Mouse (Mus musculus): ENCODE results near the gene Tspan14.

Tspan14 gene

DNA sequence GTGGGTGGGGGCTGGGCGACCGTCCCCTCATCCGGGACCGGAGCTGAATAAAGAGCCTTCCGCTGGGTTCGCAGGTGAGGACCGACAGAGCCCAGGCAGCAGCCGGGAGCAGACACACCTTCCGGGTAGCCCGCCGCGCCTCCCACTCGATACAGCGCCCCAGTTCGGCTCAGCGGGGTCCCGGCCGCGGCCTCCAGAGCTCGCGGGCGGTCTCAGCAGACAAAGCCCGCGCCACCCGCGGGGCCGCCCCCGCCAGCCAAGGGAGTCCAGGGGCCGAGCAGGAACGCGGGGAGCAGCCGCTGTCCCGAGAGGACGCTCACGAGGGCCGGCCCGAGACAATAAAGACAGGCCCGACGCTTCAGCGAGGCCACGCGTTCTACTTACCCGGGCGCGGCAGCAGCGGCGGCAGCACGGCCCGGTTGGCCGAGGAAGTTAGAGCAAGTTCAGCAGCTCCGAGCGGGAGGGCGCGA lies at the start of gene Tspan14:
TSS of gene Tspan14 (minus strand) at position 416 of the 470 bp plus-strand sequence.
- peak; percentile 69 to 73 for DNase-seq (ENCODE audit: low spot score in 2 of 2)

DNA sequence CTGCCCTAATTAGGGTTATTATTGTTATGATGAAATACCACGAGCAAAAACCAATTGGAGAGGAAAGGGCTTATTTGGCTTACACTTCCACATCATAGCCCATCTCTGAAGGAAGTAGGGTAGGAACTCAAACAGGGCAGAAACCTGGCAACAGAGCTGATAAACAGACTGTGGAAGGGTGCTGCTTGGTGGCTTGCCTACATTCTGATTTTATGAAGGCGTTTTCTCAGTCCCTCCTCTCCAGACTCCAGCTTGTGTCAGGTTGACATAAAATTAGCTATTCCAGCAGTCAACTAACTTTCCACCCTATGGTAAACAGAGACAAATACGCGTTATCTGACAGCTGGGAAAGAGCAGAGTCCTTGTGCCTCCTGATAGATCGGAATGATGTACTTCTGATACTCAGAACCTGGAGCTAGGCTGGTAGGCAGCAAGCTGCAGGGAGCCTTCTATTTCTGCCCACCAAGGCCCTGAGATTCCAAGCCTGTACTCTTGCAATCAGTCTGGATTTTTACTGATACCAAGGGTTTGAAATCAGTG lies 48.2 kb upstream of the Tspan14 start:
- DNase-seq (ENCODE audit: low spot score in 2 of 2) = no peak

GRCm38 (mm10) chr14:41013630-41014613 lies 47.3 kb upstream of the Tspan14 start, which contains the start of gene Fam213a:
TSS of gene Fam213a (minus strand) at chr14:41013788.
- peak; percentile 78 to 82 for DNase-seq (ENCODE audit: low spot score in 2 of 2)

DNA sequence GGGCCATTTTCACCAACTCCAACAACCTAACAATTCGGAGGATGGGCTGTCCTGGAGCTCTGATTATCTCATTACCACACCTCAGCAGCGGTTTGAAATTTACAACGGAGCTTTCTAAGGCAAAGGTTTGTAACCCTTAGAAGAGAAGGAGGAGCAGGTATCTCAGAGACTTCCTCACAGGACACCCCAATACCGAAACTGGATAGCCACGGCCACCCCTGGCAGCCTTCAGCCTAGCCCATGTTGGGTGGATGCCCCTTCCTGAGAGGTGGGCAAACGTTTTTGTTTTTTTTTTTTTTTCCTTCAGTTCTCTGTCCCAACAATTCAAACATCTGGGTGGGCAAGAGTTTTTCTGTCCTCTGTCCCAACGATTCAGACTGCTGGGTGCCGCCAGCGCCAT lies 46.5 kb upstream of the Tspan14 start:
- no peak for DNase-seq (ENCODE audit: low spot score in 2 of 2)

- no peak for DNase-seq (ENCODE audit: low spot score in 2 of 2)
Measured at GRCm38 (mm10) chr14:41011916-41012315, 45.3 kb upstream of the Tspan14 start.

GRCm38 (mm10) chr14:41008138-41008537 lies 41.5 kb upstream of the Tspan14 start:
- DNase-seq (ENCODE audit: low spot score in 2 of 2) = no peak

- DNase-seq (ENCODE audit: low spot score in 2 of 2) = no peak
Measured at GRCm38 (mm10) chr14:41007641-41008040, 41.0 kb upstream of the Tspan14 start.

- no peak for DNase-seq (ENCODE audit: low spot score in 2 of 2)
Measured at GRCm38 (mm10) chr14:41006899-41007298, 40.3 kb upstream of the Tspan14 start.

- DNase-seq (ENCODE audit: low spot score in 2 of 2) = no peak
Measured at GRCm38 (mm10) chr14:41006263-41006662, 39.7 kb upstream of the Tspan14 start.

GRCm38 (mm10) chr14:41005716-41006115 lies 39.1 kb upstream of the Tspan14 start:
- DNase-seq (ENCODE audit: low spot score in 2 of 2) = no peak

DNA sequence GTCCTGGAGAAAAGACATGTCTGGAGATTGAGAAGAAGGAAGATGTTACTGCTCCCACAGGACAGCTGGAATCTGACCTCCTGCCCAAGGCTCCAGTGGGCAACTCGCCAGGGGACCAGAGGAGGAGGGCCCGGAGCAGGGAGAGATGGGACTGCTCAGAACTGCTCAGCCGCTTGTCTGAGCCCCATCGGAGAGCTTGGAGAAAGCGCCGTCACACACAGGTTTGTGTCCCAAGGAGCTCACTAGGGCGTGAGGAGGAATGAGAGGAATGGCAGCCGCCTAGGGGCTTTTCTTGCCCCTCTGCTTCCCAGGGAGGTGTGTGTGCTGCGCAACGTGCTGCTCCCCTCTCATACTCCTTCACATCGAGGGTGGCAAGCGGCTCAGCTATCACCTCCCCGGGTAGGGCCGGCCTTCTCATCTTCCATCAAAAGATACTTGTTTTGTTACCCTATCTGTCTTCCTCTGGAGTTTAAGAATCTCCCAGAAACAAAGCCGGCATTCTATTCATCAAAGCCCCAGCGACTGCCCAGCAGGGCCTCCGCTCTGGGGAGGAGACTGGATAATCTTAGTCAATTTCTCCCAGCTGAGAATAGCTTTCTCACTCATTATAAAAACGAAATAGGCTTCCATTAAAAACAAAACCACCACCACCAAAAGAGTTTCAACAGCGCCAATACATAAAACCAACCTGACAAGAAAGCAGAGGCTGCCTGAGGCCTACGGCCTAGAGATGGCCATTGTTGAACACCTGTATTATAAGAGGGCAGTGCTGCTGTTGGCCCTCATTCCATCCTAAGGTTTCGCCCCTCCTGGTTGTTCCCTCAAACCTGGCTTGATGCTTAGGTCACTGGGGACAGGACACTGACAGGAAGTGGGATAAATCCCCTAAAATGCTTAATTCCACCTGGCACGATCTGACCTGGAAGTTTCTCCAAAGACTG lies 37.9 kb upstream of the Tspan14 start:
- DNase-seq (ENCODE audit: low spot score in 2 of 2) = no peak

DNA sequence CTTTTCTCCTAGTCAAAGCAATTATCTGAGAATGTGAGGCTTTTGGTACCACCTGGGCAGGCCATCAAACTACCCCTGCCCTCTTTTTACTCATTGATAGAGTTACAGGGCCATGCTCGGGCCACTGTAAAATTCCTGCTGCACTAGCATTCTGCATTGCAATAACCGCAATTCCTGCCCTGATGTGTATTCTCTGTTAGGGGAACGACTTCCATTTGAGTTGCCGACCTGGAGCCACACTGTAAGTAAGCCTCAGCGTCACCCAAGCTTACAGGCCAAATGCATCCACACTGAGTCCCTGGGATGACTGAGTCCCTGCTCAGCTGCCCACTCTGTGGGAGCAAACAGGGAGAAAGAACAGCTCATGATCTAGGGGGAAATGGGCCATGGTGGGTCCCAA lies 35.0 kb upstream of the Tspan14 start:
- DNase-seq (ENCODE audit: low spot score in 2 of 2) = no peak

DNA sequence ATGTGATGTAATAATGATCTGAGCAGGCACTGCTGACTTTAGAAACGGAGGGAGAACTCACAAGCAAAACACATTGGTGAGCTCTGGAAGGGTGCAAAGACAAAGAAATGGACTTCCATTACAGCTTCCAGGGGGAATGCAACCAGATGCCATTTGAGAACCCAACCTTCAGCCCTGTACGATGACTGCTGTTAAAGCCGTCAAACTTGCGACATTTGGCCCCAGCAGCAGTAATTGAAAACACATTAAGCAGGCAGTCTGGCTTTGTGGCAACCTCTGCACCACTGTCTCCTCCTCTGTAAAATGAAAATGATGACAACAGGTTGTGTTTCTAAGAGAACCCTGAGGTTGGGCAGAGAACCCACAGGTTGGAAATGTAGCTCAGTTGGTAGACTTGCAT lies 34.2 kb upstream of the Tspan14 start:
- DNase-seq (ENCODE audit: low spot score in 2 of 2) = no peak

DNA sequence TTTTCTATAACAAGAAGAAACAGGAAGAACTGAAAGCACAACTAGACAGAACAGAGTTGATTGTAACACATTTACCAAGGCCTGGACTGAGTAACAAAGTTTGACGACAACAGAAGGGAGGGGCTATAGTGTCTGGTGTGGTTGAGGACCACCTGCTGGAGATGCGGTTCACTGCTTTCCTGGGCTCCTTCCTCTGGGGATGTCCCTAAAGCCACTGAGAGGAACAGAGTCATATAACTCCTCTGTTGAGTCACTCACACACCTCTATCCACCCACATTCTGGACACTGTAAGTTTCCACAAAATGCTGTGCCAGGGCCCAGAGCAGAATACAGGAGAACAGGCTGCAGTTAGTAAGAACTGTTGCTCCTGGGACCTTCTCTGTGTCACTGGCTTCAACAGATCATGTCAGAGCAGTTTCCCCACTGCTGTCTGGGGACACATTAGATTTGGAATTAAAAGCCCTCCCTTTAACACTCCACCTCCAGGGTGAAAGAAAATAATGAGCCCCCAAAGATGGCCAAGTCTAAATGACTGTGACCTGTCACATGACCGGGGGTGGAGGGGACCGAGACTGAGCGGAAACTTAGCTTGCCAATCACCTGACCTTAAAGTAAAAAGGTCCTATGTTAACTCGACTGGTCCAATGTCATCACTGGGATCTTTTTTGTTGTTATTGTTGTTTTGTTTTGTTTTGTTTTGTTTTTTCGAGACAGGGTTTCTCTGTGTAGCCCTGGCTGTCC lies 33.5 kb upstream of the Tspan14 start:
- no peak for DNase-seq (ENCODE audit: low spot score in 2 of 2)

DNA sequence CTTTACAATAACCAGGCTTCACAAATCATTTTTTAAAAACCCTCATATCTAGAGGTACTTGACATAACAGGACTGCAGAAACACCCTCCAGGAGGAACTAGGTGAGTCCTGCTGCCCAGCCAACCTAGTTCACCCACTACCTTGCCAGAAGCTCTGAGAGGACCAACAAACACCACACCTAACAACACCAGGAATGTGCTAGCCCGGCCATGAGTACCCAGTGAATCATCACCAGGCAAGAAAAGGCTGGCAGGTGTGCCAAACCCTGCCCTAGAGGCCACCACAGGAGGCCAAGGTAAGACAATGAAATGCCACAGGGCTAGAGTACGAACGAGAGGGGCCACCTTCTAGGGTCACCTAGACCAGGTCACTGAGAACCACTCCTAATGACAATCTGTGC lies 29.6 kb upstream of the Tspan14 start:
- DNase-seq (ENCODE audit: low spot score in 2 of 2) = no peak

DNA sequence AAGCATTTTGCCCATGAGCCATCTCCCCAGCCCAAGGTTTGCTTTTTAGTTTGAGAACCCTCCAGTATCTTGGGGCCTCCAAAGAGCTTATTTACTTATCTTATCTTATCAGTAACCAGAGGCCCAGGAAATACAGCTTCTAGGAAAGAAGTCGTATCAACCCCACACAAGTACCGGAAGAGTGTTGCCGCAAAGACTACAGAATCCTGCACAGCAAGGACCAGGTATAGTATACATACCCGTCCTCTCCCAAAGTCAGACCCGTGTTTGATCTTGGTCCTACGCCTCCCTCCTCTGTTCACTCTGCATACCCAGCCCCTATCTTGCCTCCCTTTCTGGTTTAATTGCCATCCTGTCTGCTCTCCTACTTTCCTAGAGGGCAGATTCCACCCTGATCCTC lies 25.9 kb upstream of the Tspan14 start:
- no peak for DNase-seq (ENCODE audit: low spot score in 2 of 2)

- DNase-seq (ENCODE audit: low spot score in 2 of 2) = no peak
Measured at GRCm38 (mm10) chr14:40988780-40989179, 22.2 kb upstream of the Tspan14 start.

- no peak for DNase-seq (ENCODE audit: low spot score in 2 of 2)
Measured at GRCm38 (mm10) chr14:40987184-40987583, 20.6 kb upstream of the Tspan14 start.

GRCm38 (mm10) chr14:40985635-40986034 lies 19.0 kb upstream of the Tspan14 start:
- no peak for DNase-seq (ENCODE audit: low spot score in 2 of 2)

DNA sequence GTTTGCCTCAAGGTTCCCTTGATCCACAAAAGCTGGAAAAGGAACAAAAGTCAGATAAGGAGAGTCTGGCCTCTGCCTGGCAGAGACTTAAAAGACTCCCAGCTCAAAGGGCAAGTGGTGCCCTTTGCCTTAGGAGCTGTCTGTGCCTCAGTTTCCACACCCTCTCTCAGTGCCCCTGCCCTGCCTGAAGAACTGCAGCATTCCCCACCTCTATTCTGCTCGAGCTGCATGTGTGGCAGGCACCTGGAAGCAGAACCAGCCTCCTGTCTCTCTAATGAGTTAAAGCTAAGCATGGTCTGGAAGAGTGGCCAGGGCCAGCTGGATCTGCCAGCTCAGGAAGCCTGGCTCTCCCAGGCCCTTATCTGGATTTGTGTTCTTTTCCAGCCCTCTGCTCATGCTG lies 13.1 kb upstream of the Tspan14 start:
- no peak for DNase-seq (ENCODE audit: low spot score in 2 of 2)

- DNase-seq (ENCODE audit: low spot score in 2 of 2) = no peak
Measured at GRCm38 (mm10) chr14:40979002-40979401, 12.4 kb upstream of the Tspan14 start.
